Mouse (Mus musculus): ENCODE results near the gene Lgi2.

Gene Lgi2

GRCm38 (mm10) chr5:52539483-52539882 is 26.8 kb downstream of the Lgi2 start:
- DNase-seq (ENCODE audit: low spot score in 2 of 2) = no peak

GRCm38 (mm10) chr5:52537024-52537423 is 29.2 kb downstream of the Lgi2 start:
- no peak for DNase-seq (ENCODE audit: low spot score in 2 of 2)

DNA sequence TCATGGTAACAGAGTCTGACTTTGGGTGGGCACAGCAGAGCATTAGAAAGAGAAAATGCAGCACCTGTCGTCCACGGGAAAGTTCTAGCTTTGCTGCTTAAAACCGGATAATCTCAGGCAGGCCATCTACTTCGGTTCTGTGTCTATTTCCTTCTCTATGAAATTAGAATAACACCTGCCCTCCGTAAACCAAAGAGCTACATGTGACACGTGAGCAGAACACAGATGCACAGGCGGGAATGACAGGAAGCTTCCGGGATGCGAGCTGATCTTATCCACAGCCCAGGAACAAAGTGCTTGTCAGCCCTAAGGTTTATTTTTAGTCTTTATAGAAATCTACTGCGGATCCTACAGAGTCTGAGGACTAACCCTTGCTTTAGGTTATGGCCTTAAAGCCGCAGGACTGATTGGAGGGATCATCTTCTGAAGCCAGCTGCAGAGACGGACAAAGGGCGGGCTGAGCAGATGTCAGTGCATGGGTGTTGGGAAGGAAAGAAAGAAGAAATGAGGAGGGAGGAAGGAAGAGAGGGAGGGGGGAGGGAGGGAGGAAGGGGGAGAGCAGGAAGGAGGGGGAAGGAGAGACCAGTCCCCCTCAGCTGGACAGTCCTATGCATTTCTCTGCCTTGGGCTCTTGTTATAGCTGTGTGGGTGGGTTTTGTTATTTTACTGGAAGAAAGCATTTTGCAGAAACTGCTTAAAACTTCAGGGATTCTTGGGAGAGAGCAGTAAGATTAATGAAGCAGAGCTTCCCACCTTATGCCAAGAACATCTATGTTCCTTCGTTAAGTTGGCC is 31.3 kb downstream of the Lgi2 start:
- no peak for DNase-seq (ENCODE audit: low spot score in 2 of 2)

- DNase-seq (ENCODE audit: low spot score in 2 of 2) = no peak
Measured at GRCm38 (mm10) chr5:52533705-52534104, 32.6 kb downstream of the Lgi2 start.

DNA sequence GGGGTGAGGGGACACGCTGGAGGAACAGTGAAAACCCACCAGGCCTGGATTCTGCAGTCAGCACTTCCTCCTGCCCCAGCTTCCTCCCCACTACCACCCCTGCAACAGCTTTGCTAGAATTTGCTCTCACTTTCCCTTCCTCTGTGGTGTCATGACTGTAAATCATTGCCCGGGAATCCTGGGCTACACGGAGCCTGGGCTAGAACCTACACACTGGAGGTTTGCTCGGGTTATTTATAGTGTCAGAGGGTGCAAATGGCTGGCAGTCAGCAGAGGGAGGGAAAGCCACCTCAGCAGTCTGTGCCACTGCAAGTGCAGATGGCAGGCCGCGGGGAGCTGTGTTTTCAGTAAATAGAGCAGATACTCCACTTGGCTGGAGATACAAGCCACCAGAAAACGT is 37.7 kb downstream of the Lgi2 start:
- DNase-seq (ENCODE audit: low spot score in 2 of 2) = no peak

- no peak for DNase-seq (ENCODE audit: low spot score in 2 of 2)
Measured at GRCm38 (mm10) chr5:52526324-52526986, 39.8 kb downstream of the Lgi2 start.

- no peak for DNase-seq (ENCODE audit: low spot score in 2 of 2)
Measured at GRCm38 (mm10) chr5:52524207-52524606, 42.1 kb downstream of the Lgi2 start.

DNA sequence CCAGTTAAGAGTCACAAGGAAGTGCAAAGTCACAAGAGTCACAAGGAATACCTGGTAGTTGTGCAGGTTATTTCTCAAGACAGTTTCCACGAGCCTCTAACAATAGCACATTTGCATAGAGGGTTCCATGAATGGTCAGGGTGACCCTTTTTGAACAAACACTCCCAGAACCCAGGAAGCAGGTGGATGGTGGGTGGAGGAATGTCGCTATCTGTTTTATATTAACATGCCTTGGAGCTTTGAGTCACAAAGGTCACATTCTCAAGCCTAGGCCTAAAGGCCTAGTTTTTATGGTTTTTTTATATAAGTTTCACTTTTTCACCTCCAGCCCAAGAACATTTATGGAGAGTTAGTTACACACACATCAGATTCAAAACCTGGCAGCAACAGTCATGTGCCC is 46.3 kb downstream of the Lgi2 start:
- no peak for DNase-seq (ENCODE audit: low spot score in 2 of 2)

- no peak for DNase-seq (ENCODE audit: low spot score in 2 of 2)
Measured at GRCm38 (mm10) chr5:52516072-52516476, 50.2 kb downstream of the Lgi2 start.

DNA sequence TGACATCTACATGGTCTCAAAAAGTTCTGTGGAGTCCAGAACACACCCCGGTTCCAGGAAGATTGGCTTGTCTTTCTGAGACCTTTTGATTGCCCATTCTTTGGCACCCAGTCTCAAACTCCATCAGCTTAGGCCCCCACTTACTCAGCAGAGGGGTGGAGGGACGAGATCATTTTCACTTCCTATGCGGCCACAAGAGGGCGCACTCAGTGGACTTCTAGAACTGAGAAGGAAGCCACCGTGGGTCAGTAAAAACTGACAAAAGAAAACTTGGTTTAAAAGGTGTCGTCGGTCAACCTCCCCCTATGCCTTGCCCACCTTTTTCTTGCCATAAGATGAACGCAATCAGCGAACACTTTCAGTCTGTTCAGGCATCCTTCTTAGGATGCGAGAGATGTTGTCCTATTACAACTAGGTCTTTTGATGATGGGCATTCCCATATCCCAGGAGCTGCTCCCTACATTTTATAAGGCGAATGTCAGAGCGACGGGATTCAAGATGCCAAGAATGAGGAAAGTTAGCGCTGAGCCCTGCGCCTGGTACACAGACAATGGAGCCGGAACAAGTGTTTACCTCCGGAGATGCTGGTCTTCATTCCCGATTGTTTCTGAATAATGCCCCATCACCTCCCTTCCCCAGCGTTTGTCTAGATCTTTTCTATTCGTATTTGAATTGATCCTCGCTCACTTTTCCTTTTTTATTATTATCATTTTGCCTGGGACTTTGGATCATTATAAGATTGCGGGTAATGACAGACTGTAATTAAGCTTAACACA is 50.8 kb downstream of the Lgi2 start:
- DNase-seq (ENCODE audit: low spot score in 2 of 2) = peak; percentile 19 to 23

DNA sequence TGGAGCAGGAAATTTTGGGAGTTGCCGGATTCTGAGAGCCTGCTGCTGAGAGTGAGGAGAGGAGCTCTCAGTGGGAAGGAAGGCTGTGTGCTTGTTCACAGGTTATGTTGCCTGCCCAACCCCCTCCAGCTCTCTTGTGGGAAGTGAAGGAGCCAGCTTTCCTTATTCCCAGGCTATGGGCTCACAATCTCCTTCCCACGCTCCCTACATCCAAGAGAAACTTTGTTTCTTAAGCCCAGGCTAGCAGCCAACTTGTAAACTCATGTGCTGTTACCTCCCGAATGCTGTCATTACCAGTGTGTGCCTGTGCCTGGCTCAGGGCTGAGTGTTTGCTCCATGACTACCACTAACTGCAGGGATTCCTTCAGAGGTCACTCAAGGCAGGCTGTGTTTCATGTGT is 55.2 kb downstream of the Lgi2 start:
- DNase-seq (ENCODE audit: low spot score in 2 of 2) = no peak

GRCm38 (mm10) chr5:52509416-52509815 is 56.8 kb downstream of the Lgi2 start:
- no peak for DNase-seq (ENCODE audit: low spot score in 2 of 2)

DNA sequence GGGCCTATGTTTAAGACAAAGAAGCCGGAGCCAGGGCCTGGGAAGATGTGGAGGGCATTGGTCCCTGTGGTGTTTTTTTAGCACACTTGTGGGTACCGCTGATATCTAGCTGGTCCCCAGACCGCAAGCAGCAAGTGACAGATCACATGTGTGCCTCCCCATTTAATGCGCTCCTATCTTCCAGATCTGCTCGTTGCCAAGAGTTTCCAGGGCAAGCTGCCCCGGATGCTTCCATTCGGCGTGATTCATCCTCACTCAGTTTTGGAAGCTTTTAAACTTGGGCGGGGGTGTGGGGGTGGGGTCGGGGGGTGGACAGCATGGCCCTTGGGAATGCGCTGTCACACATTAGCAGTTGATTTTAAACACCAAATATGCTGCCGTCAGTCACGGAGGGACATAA is 61.6 kb downstream of the Lgi2 start:
- no peak for DNase-seq (ENCODE audit: low spot score in 2 of 2)

DNA sequence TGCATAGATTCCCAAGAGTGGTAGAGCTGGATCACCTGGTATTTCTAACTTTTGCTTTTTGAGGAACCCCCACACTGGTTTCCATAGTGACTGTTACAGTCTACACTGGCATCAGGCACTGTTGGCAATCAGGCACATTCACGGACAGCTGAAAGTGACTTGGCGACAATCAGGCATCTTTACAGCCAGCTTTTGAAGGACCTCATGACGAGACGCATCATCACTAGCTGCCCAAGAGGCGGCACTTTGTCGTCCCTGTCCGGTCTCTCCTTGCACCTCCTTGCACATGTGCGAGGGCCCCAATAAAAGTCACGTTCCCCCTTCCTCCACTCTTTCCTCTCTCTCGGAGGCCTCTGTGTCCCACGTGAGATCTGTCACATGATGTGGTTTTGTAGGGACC is 62.1 kb downstream of the Lgi2 start:
- no peak for DNase-seq (ENCODE audit: low spot score in 2 of 2)

DNA sequence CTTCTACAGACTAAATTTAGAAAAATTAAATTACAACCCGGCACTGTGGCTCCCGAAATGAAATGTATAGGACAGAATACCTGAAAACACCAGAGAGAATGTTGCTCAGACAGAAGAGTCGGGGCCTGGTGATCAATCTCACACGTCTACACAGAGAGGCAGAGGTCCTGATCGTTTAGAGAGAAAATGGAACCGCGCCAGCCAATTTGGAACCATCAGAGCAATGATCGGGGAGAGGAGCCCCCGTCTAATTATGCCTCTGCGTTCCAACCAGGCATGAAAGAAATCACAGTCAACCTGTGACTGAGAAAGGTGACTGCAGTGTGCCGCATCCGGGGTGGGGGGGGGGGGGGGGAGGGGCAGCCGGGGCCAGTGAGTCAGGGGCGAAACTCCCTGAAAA is 70.6 kb downstream of the Lgi2 start:
- no peak for DNase-seq (ENCODE audit: low spot score in 2 of 2)

DNA sequence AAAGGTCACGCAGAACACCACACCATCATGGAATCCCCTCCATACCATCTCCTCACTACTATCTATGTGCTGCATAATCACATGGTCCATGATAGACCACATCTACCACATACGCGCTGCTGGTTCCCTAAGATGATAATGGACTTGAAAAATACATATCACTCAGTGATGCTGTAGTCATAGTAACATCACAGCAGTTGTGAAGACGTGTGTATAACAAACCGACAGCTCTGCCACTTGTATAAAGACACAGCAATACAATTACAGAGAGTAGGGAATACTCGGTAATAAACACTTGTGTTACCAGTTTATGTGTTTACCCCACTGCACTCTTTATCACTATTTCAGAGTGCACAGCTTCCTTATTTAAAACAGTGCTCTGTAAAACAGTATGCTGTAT is 74.8 kb downstream of the Lgi2 start:
- no peak for DNase-seq (ENCODE audit: low spot score in 2 of 2)

DNA sequence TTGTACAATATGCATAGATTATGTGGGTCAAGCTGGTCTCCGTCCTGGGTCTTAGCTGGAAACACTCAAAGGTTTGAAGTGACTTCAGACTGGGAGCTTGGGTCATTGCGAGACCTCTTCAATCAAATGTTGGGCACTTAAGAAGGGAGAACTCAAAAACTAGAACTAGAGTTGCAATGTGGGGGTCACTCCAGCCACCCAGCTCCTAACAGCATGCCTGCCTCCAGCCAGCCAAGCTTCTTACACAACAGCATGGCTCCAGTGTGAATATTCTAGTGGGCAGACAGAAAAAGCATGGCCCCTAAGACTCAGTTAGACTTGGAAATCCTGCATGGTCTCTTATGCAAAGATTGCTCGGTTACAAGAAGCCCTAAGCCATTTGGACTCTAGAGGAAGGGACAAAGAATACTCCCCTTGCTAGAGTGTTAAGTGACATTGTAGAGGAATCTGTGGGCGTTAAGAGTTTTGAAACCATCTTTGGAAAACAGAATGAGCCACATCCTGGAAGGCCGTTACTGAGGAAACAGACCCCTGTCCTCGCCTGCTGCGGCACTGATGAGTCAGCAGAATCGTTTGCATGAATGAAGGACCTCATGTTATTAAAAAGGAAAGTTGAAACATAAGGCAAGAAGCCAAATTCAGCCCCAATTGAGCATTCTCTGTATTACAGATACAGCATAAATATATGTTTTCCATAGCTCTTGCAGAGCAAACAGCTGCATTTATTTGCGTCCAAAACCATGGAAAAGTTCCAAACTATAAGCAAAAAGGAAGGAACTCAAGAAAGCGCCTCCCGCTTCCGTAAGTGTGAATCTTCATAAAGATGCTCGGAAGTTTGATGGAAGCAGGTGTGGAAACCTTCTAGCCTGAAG is 78.5 kb downstream of the Lgi2 start:
- no peak for DNase-seq (ENCODE audit: low spot score in 2 of 2)
